Mouse (Mus musculus) heart, postnatal 36 days (tissue): ENCODE measurements around the gene Rgs3. TPM values are rescaled to one million over a fixed set of nuclear protein-coding genes. Genes with fewer than 3 reads are reported as not detected.
A peak's percentile ranks its signal among the peaks of the same experiment; 100 is the strongest.

Experiments used
- DNase-seq, 2 experiments: peaks; one replicate each; pipeline ENCODE4 v3.0.0; 2021 to 2022
- intact Hi-C: fragments of 180-260 bp; cut with DNase I; formaldehyde crosslinking; loops from one replicate; pipeline ENCODE4 v1.15.1; 2025
- total RNA-seq, 2 experiments: library from RNA; stranded (reverse); gene quantifications; 2 replicates each; pipeline ENCODE4 v1.2.3; 2021

Rgs3 gene
- total RNA-seq, 2 experiments from 2014 or later: 26.8 to 37.1 TPM

DNA sequence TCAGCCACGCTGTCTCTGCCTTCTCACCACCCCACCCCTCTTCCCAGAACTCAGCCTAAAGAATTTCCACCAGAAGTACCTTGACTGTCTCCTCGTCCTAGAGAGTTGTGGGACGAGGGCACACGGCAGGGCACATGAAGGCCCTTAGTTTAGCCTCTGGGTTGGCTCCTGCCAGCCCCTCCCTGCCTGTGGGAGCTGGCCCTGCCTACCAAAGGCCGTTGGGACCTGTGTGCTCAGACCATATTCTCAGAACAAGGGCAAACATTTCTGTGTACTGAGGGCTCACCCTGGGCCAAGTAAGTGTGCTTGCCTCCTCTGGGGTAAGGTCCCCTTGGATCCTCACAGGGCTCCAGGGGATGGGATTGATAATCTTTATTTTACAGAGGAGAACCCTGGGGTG lies 140.8 kb downstream of the Rgs3 start:
- DNase-seq: no peak
- intact Hi-C loops: no loop called here

GRCm38 (mm10) chr4:62703151-62703550 lies 143.5 kb downstream of the Rgs3 start:
- DNase-seq: no peak
- intact Hi-C loops: no loop called here

DNA sequence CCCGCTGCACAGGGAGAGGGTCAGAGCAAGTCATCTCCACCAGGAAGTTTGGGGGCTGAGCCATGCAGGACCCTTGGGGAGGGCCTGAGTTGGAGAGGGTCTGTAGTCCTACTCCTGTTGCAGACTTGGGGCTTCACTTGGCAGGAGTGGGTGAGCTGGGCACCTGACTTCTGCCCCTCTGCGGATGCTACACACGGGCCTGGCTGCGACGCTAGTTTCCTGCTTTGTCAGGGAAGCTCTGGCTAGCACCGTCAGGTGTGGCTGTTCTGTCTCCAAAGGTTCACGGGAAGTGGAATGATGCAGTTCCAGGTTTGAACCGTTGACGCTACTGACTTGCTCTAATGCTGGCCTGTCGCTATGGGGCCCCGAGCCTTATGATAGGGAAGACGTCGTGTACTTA lies 144.6 kb downstream of the Rgs3 start:
- intact Hi-C loops: no loop called here
- no peak for DNase-seq

GRCm38 (mm10) chr4:62705013-62705412 lies 145.4 kb downstream of the Rgs3 start:
- intact Hi-C loops: no loop called here
- DNase-seq: no peak

GRCm38 (mm10) chr4:62705749-62706148 lies 146.1 kb downstream of the Rgs3 start:
- DNase-seq: no peak
- intact Hi-C loops: no loop called here

DNA sequence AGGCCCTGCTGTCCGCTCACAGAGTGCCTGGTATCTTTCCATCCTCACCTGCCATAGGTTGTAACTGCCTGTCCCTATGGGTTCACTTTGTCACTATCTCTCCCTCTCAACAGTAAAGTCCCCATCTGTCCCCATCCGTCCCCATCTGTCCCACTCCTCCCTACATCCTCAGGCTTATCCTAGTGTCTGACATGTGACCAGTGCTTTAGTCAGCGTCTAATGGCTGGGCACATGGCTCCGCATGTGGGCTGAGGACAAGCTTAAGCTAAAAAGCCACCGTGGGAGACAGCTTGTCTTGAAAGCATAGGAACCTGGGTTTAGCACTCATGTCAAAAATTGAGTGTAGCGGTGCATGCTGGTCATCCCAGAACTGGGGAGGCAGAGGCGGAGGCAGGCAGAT lies 148.4 kb downstream of the Rgs3 start:
- intact Hi-C loops: no loop called here
- DNase-seq: no peak

GRCm38 (mm10) chr4:62708994-62709393 lies 149.3 kb downstream of the Rgs3 start:
- intact Hi-C loops: no loop called here

DNA sequence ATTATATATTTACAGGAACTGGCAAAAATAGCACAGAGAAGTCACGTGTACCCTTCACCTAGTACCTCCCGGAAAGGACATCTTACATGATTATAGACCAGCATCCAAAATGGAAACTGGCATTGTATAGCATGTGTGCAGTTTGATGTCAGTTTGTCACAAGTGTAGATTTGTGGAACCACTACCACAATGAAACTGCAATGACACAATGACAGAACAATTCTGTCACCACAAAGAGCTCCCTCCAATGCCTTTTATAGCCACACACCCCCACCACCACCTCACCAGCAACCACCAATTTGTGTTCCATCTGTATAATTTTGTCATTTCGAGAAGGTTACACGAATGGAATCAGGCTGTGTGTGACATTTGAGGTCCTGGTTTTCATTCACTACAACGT lies 149.8 kb downstream of the Rgs3 start:
- DNase-seq: no peak
- intact Hi-C loops: no loop called here

More at GRCm38 (mm10) chr4:62708994-62709393, 149.3 kb downstream of the Rgs3 start:
- DNase-seq: no peak

DNA sequence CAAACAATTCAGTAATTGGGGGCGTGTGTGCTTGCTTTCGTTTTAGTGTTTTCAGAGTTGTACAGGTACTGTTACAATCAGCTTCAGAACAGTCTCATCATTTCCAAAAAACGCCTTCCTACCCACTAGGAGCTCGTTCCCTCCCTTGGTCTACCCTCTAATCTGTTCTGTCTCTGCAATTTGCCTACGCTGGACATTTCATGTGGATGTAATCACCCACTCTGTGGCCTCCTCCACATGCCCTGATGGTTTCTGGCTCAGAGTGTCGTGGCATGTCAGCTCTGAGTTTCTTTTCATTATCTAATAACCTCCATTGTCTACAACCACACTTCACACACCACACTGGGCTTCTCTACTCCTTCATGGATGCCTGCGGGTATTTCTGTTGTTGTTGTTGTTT lies 151.5 kb downstream of the Rgs3 start:
- intact Hi-C loops: no loop called here
- no peak for DNase-seq

- intact Hi-C loops: no loop called here
- DNase-seq: no peak
Measured at GRCm38 (mm10) chr4:62711582-62711981, 151.9 kb downstream of the Rgs3 start.

DNA sequence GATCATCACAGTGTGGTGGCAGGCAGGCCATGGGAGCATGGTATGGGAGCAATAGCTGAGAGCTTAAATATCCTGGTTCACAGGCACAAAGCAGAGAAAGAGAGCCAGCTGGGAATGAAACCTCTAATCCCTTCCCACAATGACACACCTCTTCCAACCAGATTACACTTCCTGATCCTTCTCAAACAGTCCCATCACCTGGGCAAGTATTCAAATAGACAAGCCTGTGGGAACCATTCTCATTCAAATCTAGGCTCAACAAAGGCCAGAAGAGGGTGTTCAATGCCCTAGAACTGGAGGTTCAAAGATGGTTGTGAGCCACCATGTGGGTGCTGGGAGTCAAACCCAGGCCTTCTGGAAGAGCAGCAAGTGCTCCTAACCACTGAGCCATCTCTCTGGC lies 161.2 kb downstream of the Rgs3 start:
- intact Hi-C loops: no loop called here

DNA sequence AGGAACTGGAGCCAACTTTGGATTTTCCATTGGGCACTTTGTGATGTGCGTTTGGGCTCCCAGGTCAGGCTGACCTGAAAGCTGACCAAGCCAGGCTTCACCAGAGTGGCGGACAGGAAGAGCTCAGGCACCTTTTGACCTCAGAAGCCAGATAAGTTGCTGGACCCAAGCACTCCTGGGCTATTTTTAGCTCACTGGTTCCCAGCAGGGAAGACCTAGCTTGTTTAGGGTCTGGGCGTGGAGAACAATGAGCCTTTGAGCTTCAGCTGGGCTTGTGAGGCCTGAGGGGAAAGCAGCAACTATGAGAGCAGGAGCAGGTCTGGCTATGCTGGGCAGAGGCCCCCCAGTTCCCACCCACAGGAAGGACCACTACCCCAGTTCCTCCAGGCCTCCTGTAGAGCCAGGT lies 162.4 kb downstream of the Rgs3 start:
- no peak for DNase-seq
- intact Hi-C loops: no loop called here

More for the DNA sequence above, 161.2 kb downstream of the Rgs3 start:
- DNase-seq: no peak

DNA sequence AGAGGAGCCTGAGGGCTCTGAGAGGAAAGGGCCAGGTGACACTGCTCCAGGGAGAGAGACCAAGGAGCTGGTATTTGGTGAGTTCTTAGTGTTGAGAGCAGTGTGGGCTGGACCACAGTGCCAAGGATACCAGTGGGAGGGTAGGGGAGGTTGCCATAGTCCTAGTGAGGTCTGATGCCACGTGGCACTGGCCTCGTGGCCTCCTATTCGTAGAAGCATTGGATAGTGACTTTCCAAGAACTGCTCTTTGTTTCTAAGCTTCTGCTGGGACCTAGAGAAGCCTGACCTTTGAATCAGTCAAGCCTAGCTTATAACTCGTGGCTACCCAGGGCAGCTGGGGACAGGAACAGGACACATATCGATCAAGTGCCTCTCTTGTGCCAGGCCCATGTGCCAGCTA lies 164.1 kb downstream of the Rgs3 start:
- DNase-seq: no peak
- intact Hi-C loops: no loop called here

- intact Hi-C loops: no loop called here
- no peak for DNase-seq
Measured at GRCm38 (mm10) chr4:62726282-62726937, 166.8 kb downstream of the Rgs3 start.

GRCm38 (mm10) chr4:62727541-62728303 lies 168.1 kb downstream of the Rgs3 start:
- intact Hi-C loops: no loop called here
- peak; percentile 76 to 78 for DNase-seq

- intact Hi-C loops: no loop called here
- DNase-seq: no peak
Measured at GRCm38 (mm10) chr4:62728471-62728870, 168.8 kb downstream of the Rgs3 start.

DNA sequence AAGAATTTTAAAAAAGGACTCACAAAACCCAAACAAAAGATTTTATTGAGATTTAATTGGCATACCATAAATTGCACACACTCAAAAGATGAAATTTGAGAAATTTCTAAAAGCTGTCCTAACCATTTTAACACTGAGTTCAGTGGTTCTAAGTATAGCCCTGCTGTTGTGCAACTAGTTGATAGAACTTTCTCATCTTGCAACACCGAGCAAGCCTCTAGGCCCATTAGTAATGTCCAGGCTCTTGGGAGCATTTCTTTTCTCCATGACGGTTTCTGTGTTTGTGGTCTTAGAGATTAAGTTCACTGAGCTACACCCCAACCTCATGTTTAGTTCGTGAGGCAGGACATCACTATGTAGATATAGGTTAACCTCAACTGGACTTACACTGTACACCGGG lies 169.5 kb downstream of the Rgs3 start:
- no peak for DNase-seq
- intact Hi-C loops: no loop called here

- no peak for DNase-seq
- intact Hi-C loops: no loop called here
Measured at GRCm38 (mm10) chr4:62729941-62730340, 170.3 kb downstream of the Rgs3 start.

DNA sequence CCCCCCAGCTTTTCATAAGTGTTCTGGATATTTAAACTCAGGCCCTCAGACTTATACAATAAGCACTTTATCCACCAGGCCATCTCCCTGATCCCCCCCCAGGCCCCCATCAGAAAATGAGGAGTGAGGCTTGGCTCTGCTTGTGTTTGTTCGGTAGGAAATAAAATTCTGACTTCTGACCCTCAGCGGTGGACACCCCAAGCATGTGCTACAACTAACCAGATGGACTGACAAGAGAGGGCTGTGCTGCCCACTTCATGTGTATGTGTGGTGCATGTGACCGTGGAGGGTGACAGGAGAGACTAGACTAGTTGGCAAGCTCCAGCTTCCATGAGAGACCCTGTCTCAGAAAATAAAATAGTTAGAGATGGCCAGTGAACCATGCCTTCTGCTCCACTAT lies 171.2 kb downstream of the Rgs3 start:
- DNase-seq: no peak
- intact Hi-C loops: no loop called here

DNA sequence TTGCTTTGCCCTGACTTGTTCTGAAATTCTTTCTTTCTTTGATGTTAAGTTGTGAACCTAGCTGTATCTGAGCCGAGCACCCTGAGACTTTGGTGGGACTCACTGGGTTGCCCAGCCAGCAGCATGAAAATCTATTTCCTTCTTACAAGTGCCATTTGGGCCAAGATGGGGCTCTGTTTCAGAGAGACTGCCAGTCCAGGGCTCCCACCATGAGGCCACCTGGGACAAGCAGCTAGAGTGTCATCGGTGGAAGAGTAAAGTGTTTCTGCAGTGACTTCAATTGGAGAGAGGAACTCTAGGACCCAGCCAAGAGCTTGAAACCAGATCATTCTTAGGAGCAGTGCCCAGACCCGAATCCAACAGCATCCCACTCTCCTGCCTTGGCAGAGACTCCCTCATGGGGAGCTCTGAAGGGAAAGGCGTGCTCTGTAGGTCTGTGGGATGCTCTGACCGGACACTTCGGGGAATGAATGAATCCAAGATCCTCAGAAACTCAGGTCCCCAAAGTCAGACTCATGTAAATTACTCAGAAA lies 171.9 kb downstream of the Rgs3 start:
- intact Hi-C loops: loop anchor here (2.0 kb wide), 2 partner anchors 23 to 33 kb away; no protein-coding TSS in a partner anchor
- DNase-seq: peak in 1 of 2 experiments; percentile 25

GRCm38 (mm10) chr4:62732096-62732495 lies 172.4 kb downstream of the Rgs3 start:
- intact Hi-C loops: loop anchor here (2.0 kb wide), 2 partner anchors 23 to 33 kb away; no protein-coding TSS in a partner anchor
- DNase-seq: peak in 1 of 2 experiments; percentile 48

- peak; percentile 42 to 43 for DNase-seq
- intact Hi-C loops: loop anchor here (2.0 kb wide), 2 partner anchors 22 to 34 kb away; no protein-coding TSS in a partner anchor
Measured at GRCm38 (mm10) chr4:62732840-62733239, 173.2 kb downstream of the Rgs3 start.
